Mouse (Mus musculus) C2C12 (cell line): ENCODE data around the gene Dennd4a.

Source experiments
- CEBPB ChIP-seq: IDR thresholded peaks from one replicate; pipeline ENCODE4 v1.6.1; 2011; ENCODE audit warnings: low read depth, mild to moderate bottlenecking, control low read depth, moderate library complexity
- CTCF ChIP-seq: IDR thresholded peaks from one replicate; pipeline ENCODE4 v1.5.1; 2011; ENCODE audit not compliant: control insufficient read depth, insufficient read depth, insufficient read length
- FOSL1 ChIP-seq: IDR thresholded peaks from one replicate; pipeline ENCODE4 v1.8.0; 2011; ENCODE audit warnings: mild to moderate bottlenecking, low read length; ENCODE audit not compliant: poor library complexity, insufficient read depth, severe bottlenecking
- MAX ChIP-seq: IDR thresholded peaks from one replicate; pipeline ENCODE4 v1.6.1; 2011; ENCODE audit warnings: mild to moderate bottlenecking, control low read depth
- MYOD1 ChIP-seq: IDR thresholded peaks from one replicate; pipeline ENCODE4 v1.6.1; 2011; ENCODE audit warnings: low read depth; ENCODE audit not compliant: control insufficient read depth, insufficient read length
- MYOG ChIP-seq: IDR thresholded peaks from one replicate; pipeline ENCODE4 v1.6.1; 2011; ENCODE audit not compliant: control insufficient read depth, insufficient read length; ENCODE audit errors: extremely low read depth
- USF1 ChIP-seq: IDR thresholded peaks from one replicate; pipeline ENCODE4 v1.6.1; 2011; ENCODE audit warnings: low read depth, mild to moderate bottlenecking, control low read depth, moderate library complexity

DNA sequence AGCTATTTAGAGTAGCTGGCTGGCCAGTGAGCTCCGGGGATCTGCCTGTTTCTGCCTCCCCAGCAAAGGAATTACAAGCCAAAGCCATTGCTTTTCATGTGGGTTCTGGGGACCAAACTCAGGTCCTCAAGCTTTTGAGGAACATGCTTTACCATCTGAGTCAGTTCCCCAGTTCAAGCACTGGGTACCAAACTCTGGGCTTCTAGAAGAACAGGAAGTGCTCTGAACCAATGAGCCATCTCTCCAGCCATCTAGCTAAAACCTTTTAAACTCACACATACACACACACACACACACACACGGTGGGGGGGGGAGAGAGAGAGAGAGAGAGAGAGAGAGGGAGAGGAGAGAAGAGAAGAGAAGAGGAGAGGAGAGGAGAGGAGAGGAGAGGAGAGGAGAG, 12.3 kb upstream of the Dennd4a start:
- TF ChIP-seq CTCF (no peak), MYOG (no peak), CEBPB (no peak), USF1 (no peak), MYOD1 (no peak), MAX (no peak), FOSL1 (no peak)
